Mouse (Mus musculus) CD4-positive, CD25-positive, alpha-beta regulatory T cell, adult 2 months (primary cell): ENCODE data around the gene Hist1h1d.
"Not testable (repeated sequence)": the region's sequence is repeated elsewhere in the genome, so short reads cannot be mapped to it uniquely, and the experiment has no call there.

ENCODE experiments used
- DNase-seq: peaks from one replicate; pipeline ENCODE4 v3.0.0-alpha.2; 2012; ENCODE audit warnings: low read depth, low spot score

Gene Hist1h1d

GRCm38 (mm10) chr13:23530181-23530900 is 22.7 kb upstream of the Hist1h1d start:
- DNase-seq, result peak; percentile 83

- peak; percentile 96 for DNase-seq
Observed at GRCm38 (mm10) chr13:23530901-23531875, 21.9 kb upstream of the Hist1h1d start, which contains the start of gene Hist1h4h. Gene Hist1h4h (plus strand): TSS chr13:23531050.

- DNase-seq, result no peak
Observed at GRCm38 (mm10) chr13:23532262-23533075, 20.6 kb upstream of the Hist1h1d start.

- DNase-seq, result peak; percentile 81
Observed at GRCm38 (mm10) chr13:23533560-23534367, 19.3 kb upstream of the Hist1h1d start, which contains the start of gene Hist1h2af. Gene Hist1h2af (plus strand): TSS chr13:23533906.

- DNase-seq, result no peak
Observed at GRCm38 (mm10) chr13:23534368-23535131, 18.5 kb upstream of the Hist1h1d start.

GRCm38 (mm10) chr13:23535137-23536075 is 17.7 kb upstream of the Hist1h1d start, which contains the start of gene Hist1h3g:
Gene Hist1h3g (plus strand): TSS chr13:23535422.
- peak; percentile 92 for DNase-seq

GRCm38 (mm10) chr13:23536076-23536822 is 16.8 kb upstream of the Hist1h1d start:
- no peak for DNase-seq

GRCm38 (mm10) chr13:23537006-23537710 is 15.9 kb upstream of the Hist1h1d start:
- no peak for DNase-seq

- no peak for DNase-seq
Observed at GRCm38 (mm10) chr13:23538249-23538648, 14.8 kb upstream of the Hist1h1d start.

GRCm38 (mm10) chr13:23539821-23540220 is 13.2 kb upstream of the Hist1h1d start:
- not testable (repeated sequence) for DNase-seq

- no peak for DNase-seq
Observed at GRCm38 (mm10) chr13:23541497-23541896, 11.6 kb upstream of the Hist1h1d start.

- not testable (repeated sequence) for DNase-seq
Observed at GRCm38 (mm10) chr13:23542225-23542980, 10.7 kb upstream of the Hist1h1d start.

GRCm38 (mm10) chr13:23542999-23543607 is 10.0 kb upstream of the Hist1h1d start, which contains the start of gene Hist1h2bh:
Gene Hist1h2bh (minus strand): TSS chr13:23543392.
- peak; percentile 93 for DNase-seq

- peak; percentile 91 for DNase-seq
Observed at GRCm38 (mm10) chr13:23543965-23544786, 8.9 kb upstream of the Hist1h1d start, which contains the start of gene Hist1h3f. Gene Hist1h3f (plus strand): TSS chr13:23544052.

GRCm38 (mm10) chr13:23544787-23545120 is 8.3 kb upstream of the Hist1h1d start:
- DNase-seq, result peak; percentile 41
